Mouse (Mus musculus) forebrain, embryonic 15.5 days (tissue): ENCODE measurements around the gene Gtf2a1l. TPM values are rescaled to one million over a fixed set of nuclear protein-coding genes. Genes with fewer than 3 reads are reported as not detected.

Experiments used
- ATAC-seq: fragments of 200-750 bp; cut with Nextera tagmentation; replicated peaks from 2 replicates; pipeline ENCODE4 v1.8.0; 2017; ENCODE audit warnings: mild to moderate bottlenecking, moderate TSS enrichment, moderate library complexity
- H3K27ac ChIP-seq: fragments of 300-500 bp; sonication (generic); replicated peaks from 2 replicates; pipeline ENCODE4 v1.5.1; 2015; ENCODE audit warnings: mild to moderate bottlenecking, inconsistent platforms
- H3K27me3 ChIP-seq: fragments of 300-500 bp; sonication (generic); 2 replicates; pipeline ENCODE4 v1.6.1; 2015; ENCODE audit warnings: inconsistent platforms
- H3K36me3 ChIP-seq: fragments of 300-500 bp; sonication (generic); 2 replicates; pipeline ENCODE4 v1.6.1; 2015; ENCODE audit warnings: mild to moderate bottlenecking, inconsistent platforms
- H3K4me1 ChIP-seq: fragments of 300-500 bp; sonication (generic); 2 replicates; pipeline ENCODE4 v1.6.1; 2015; ENCODE audit warnings: inconsistent platforms
- H3K4me2 ChIP-seq: fragments of 300-500 bp; sonication (generic); replicated peaks from 2 replicates; pipeline ENCODE4 v1.6.1; 2015; ENCODE audit warnings: mild to moderate bottlenecking, inconsistent platforms
- H3K4me3 ChIP-seq: fragments of 300-500 bp; sonication (generic); 2 replicates; pipeline ENCODE4 v1.5.1; 2015; ENCODE audit warnings: mild to moderate bottlenecking, inconsistent platforms
- H3K9ac ChIP-seq: fragments of 300-500 bp; sonication (generic); replicated peaks from 2 replicates; pipeline ENCODE4 v1.6.1; 2015; ENCODE audit warnings: mild to moderate bottlenecking, inconsistent platforms
- H3K9me3 ChIP-seq: fragments of 300-500 bp; sonication (generic); 2 replicates; pipeline ENCODE4 v1.6.1; 2016; ENCODE audit warnings: inconsistent platforms
- WGBS: fragments of 180-500 bp; shearing (Covaris S2); methylation state at CpG from one replicate; pipeline ENCODE4 v1.1.7; 2015; ENCODE audit warnings: mixed read lengths; 5-methylcytosine and 5-hydroxymethylcytosine counted together
- polyA plus RNA-seq: library from polyadenylated mRNA; unstranded; fragments of >200 nt; fragmentation: Nextera tagmentation; extraction: Ambion mirVana; gene quantifications from 2 replicates; pipeline ENCODE4 v1.2.1, GENCODE M21; 2015

The Gtf2a1l gene
- polyA plus RNA-seq, 1 experiment from 2014 or later, result not detected

- H3K36me3 ChIP-seq, result no peaks in the 10 kb centered on the region
- no peak overlapping the region for H3K27ac ChIP-seq
- H3K9ac ChIP-seq, result no peak overlapping the region
- H3K4me1 ChIP-seq, result no peaks in the 10 kb centered on the region
- no peaks in the 10 kb centered on the region for H3K9me3 ChIP-seq
- no peak overlapping the region for H3K4me3 ChIP-seq
- ATAC-seq, result no peak
- H3K27me3 ChIP-seq, result no peaks in the 10 kb centered on the region
- 84% methylated on average over 6 of the region's 6 CpGs for WGBS
- H3K4me2 ChIP-seq, result no peak overlapping the region
Observed at GRCm38 (mm10) chr17:88658510-88658909, 9.9 kb upstream of the Gtf2a1l start.

- WGBS, result 23% methylated on average over 2 of the region's 2 CpGs
- H3K9me3 ChIP-seq, result no peaks in the 10 kb centered on the region
- H3K27me3 ChIP-seq, result no peaks in the 10 kb centered on the region
- no peaks in the 10 kb centered on the region for H3K36me3 ChIP-seq
- H3K4me3 ChIP-seq, result no peak overlapping the region
- H3K4me1 ChIP-seq, result peaks cover 9% of the 10 kb centered on the region
- no peak for ATAC-seq
- no peak overlapping the region for H3K4me2 ChIP-seq
- no peak overlapping the region for H3K9ac ChIP-seq
- no peak overlapping the region for H3K27ac ChIP-seq
Observed at GRCm38 (mm10) chr17:88666076-88666475, 2.4 kb upstream of the Gtf2a1l start.

- H3K4me2 ChIP-seq, result no peak overlapping the region
- no peaks in the 10 kb centered on the region for H3K36me3 ChIP-seq
- no peaks in the 10 kb centered on the region for H3K27me3 ChIP-seq
- H3K27ac ChIP-seq, result peak overlapping the region; percentile 45
- H3K9me3 ChIP-seq, result no peaks in the 10 kb centered on the region
- H3K4me1 ChIP-seq, result peaks cover 9% of the 10 kb centered on the region
- WGBS, result 6% methylated on average over 2 of the region's 2 CpGs
- H3K9ac ChIP-seq, result no peak overlapping the region
- ATAC-seq, result peak; percentile 43
- H3K4me3 ChIP-seq, result no peak overlapping the region
Observed at GRCm38 (mm10) chr17:88669921-88670320, 1.5 kb downstream of the Gtf2a1l start.

GRCm38 (mm10) chr17:88670800-88671199, 2.3 kb downstream of the Gtf2a1l start:
- no peak for ATAC-seq
- H3K27me3 ChIP-seq, result no peaks in the 10 kb centered on the region
- H3K4me2 ChIP-seq, result no peak overlapping the region
- no peaks in the 10 kb centered on the region for H3K36me3 ChIP-seq
- no peaks in the 10 kb centered on the region for H3K9me3 ChIP-seq
- no peak overlapping the region for H3K27ac ChIP-seq
- no peak overlapping the region for H3K4me3 ChIP-seq
- 40% methylated on average over 4 of the region's 4 CpGs for WGBS
- H3K4me1 ChIP-seq, result peaks cover 9% of the 10 kb centered on the region
- H3K9ac ChIP-seq, result no peak overlapping the region

GRCm38 (mm10) chr17:88675310-88676309, 7.2 kb downstream of the Gtf2a1l start:
- no peak overlapping the region for H3K9ac ChIP-seq
- peak; percentile 51; the same call in 1 of the 2 replicates for ATAC-seq
- H3K4me1 ChIP-seq, result no peaks in the 10 kb centered on the region
- no peaks in the 10 kb centered on the region for H3K9me3 ChIP-seq
- no peak overlapping the region for H3K4me3 ChIP-seq
- H3K27ac ChIP-seq, result peak overlapping the region; percentile 49; the same call in 1 of the 2 replicates
- WGBS, result 87% methylated on average over 23 of the region's 23 CpGs
- no peaks in the 10 kb centered on the region for H3K36me3 ChIP-seq
- H3K27me3 ChIP-seq, result no peaks in the 10 kb centered on the region
- H3K4me2 ChIP-seq, result no peak overlapping the region

GRCm38 (mm10) chr17:88688226-88688625, 19.8 kb downstream of the Gtf2a1l start:
- 10% methylated on average over 11 of the region's 11 CpGs for WGBS
- H3K4me2 ChIP-seq, result no peak overlapping the region
- ATAC-seq, result no peak

GRCm38 (mm10) chr17:88696656-88697333, 28.3 kb downstream of the Gtf2a1l start:
- peak; percentile 77 for ATAC-seq
- WGBS, result 30% methylated on average over 9 of the region's 9 CpGs
- H3K4me2 ChIP-seq, result no peak overlapping the region

More at GRCm38 (mm10) chr17:88688226-88688625, 19.8 kb downstream of the Gtf2a1l start:
- no peak overlapping the region for H3K4me3 ChIP-seq
- H3K9me3 ChIP-seq, result no peaks in the 10 kb centered on the region
- H3K4me1 ChIP-seq, result peaks cover 6% of the 10 kb centered on the region; the same call in 1 of the 2 replicates
- H3K27me3 ChIP-seq, result no peaks in the 10 kb centered on the region
- no peak overlapping the region for H3K9ac ChIP-seq
- H3K27ac ChIP-seq, result no peak overlapping the region
- H3K36me3 ChIP-seq, result no peaks in the 10 kb centered on the region

GRCm38 (mm10) chr17:88700901-88701300, 32.4 kb downstream of the Gtf2a1l start:
- Histone ChIP-seq H3K9ac (no peak overlapping the region), H3K4me3 (no peak overlapping the region), H3K27me3 (no peaks in the 10 kb centered on the region), H3K9me3 (no peaks in the 10 kb centered on the region), H3K27ac (no peak overlapping the region), H3K4me2 (no peak overlapping the region), H3K36me3 (no peaks in the 10 kb centered on the region), H3K4me1 (peaks cover 22% of the 10 kb centered on the region)
- ATAC-seq, result no peak

More at GRCm38 (mm10) chr17:88696656-88697333, 28.3 kb downstream of the Gtf2a1l start:
- no peaks in the 10 kb centered on the region for H3K9me3 ChIP-seq
- peaks cover 12% of the 10 kb centered on the region for H3K4me1 ChIP-seq
- no peak overlapping the region for H3K27ac ChIP-seq
- no peaks in the 10 kb centered on the region for H3K36me3 ChIP-seq
- H3K4me3 ChIP-seq, result no peak overlapping the region
- H3K9ac ChIP-seq, result no peak overlapping the region
- no peaks in the 10 kb centered on the region for H3K27me3 ChIP-seq

- peak overlapping the region; percentile 43 for H3K27ac ChIP-seq
- H3K27me3 ChIP-seq, result no peaks in the 10 kb centered on the region
- no peak overlapping the region for H3K4me3 ChIP-seq
- WGBS, result 25% methylated on average over 6 of the region's 6 CpGs
- no peak for ATAC-seq
- no peaks in the 10 kb centered on the region for H3K9me3 ChIP-seq
- H3K4me2 ChIP-seq, result no peak overlapping the region
- no peak overlapping the region for H3K9ac ChIP-seq
- H3K4me1 ChIP-seq, result peaks cover 11% of the 10 kb centered on the region
- no peaks in the 10 kb centered on the region for H3K36me3 ChIP-seq
Observed at GRCm38 (mm10) chr17:88702345-88702744, 33.9 kb downstream of the Gtf2a1l start.

GRCm38 (mm10) chr17:88703112-88703511, 34.7 kb downstream of the Gtf2a1l start:
- peaks cover 10% of the 10 kb centered on the region for H3K4me1 ChIP-seq
- H3K9ac ChIP-seq, result no peak overlapping the region
- 36% methylated on average over 4 of the region's 4 CpGs for WGBS
- no peak overlapping the region for H3K27ac ChIP-seq
- no peaks in the 10 kb centered on the region for H3K36me3 ChIP-seq
- H3K27me3 ChIP-seq, result no peaks in the 10 kb centered on the region
- no peak for ATAC-seq
- H3K4me3 ChIP-seq, result no peak overlapping the region
- H3K4me2 ChIP-seq, result no peak overlapping the region
- H3K9me3 ChIP-seq, result no peaks in the 10 kb centered on the region

GRCm38 (mm10) chr17:88706231-88706649, 37.8 kb downstream of the Gtf2a1l start:
- no peaks in the 10 kb centered on the region for H3K9me3 ChIP-seq
- no peak overlapping the region for H3K9ac ChIP-seq
- 17% methylated on average over 8 of the region's 8 CpGs for WGBS
- H3K4me1 ChIP-seq, result peaks cover 10% of the 10 kb centered on the region
- H3K27ac ChIP-seq, result no peak overlapping the region
- H3K4me2 ChIP-seq, result no peak overlapping the region
- H3K36me3 ChIP-seq, result no peaks in the 10 kb centered on the region
- H3K4me3 ChIP-seq, result no peak overlapping the region
- ATAC-seq, result peak; percentile 70
- no peaks in the 10 kb centered on the region for H3K27me3 ChIP-seq

- 44% methylated on average over 8 of the region's 8 CpGs for WGBS
Observed at GRCm38 (mm10) chr17:88749646-88750045, 81.2 kb downstream of the Gtf2a1l start.

More at GRCm38 (mm10) chr17:88749646-88750045, 81.2 kb downstream of the Gtf2a1l start:
- no peak for ATAC-seq
- Histone ChIP-seq H3K36me3 (no peaks in the 10 kb centered on the region), H3K27me3 (no peaks in the 10 kb centered on the region), H3K4me3 (no peak overlapping the region), H3K4me2 (peak overlapping the region; percentile 18; the same call in 1 of the 2 replicates), H3K27ac (no peak overlapping the region), H3K9me3 (no peaks in the 10 kb centered on the region), H3K4me1 (peaks cover 21% of the 10 kb centered on the region), H3K9ac (no peak overlapping the region)
